Comparison of ENCODE assay signal across 22 mouse cellular contexts in genomic region chr1:67366485-67366884, GRCm38 (mm10).
DNase-seq lines count a peak whose midpoint lies in the region; ATAC-seq lines count a peak whose summit lies in the region.
"Had no signal": no experiment of that assay in that cellular context is flagged by ENCODE, and none has a peak within 500 bp of the region (broad histone marks: within the 10 kb centered on the region; RNA-seq: fewer than 3 reads in every experiment).

No protein-coding gene starts in this region.

- no peaks in the 10 kb centered on the region for H3K9me3 ChIP-seq in forebrain, embryonic 11.5 days (ENCODE audit: control insufficient read depth, low read length)
- H3K9me3 ChIP-seq in forebrain, embryonic 10.5 days, result no peaks in the 10 kb centered on the region
- H3K9me3 ChIP-seq in neural tube, embryonic 12.5 days, result no peaks in the 10 kb centered on the region
- H3K9me3 ChIP-seq in neural tube, embryonic 15.5 days (replicated peaks), result no peaks in the 10 kb centered on the region
- H3K9me3 ChIP-seq in midbrain, embryonic 12.5 days, result no peaks in the 10 kb centered on the region
- no peaks in the 10 kb centered on the region for H3K9me3 ChIP-seq in neural tube, embryonic 14.5 days (ENCODE audit: control insufficient read depth, low read length)
- H3K9me3 ChIP-seq: heart, embryonic 10.5 days; limb, embryonic 15.5 days; liver, embryonic 15.5 days; lung, embryonic 15.5 days had no signal

- DNase-seq in forebrain, embryonic 11.5 days (ENCODE audit: low spot score), result no peak
- no peak for DNase-seq in forebrain, embryonic 10.5 days (ENCODE audit: extremely low spot score, low spot score)
- no peak for DNase-seq in gastrocnemius, postnatal 36 days
- no peak for DNase-seq in cerebellum, adult 8-10 months
- DNase-seq: adrenal gland, postnatal 10 days; cerebellum, adult 9-10 months; gastrocnemius, adult 2 months; kidney, adult 2 months; left cerebral cortex, postnatal 4 days; lung, postnatal 4 days; retina, postnatal 1 day; thymus, postnatal 36 days had no signal

- H3K36me3 ChIP-seq in forebrain, embryonic 11.5 days (ENCODE audit: control insufficient read depth, insufficient read depth, low read length), result no peaks in the 10 kb centered on the region
- no peaks in the 10 kb centered on the region for H3K36me3 ChIP-seq in forebrain, embryonic 10.5 days (replicated peaks)
- no peaks in the 10 kb centered on the region for H3K36me3 ChIP-seq in neural tube, embryonic 12.5 days
- no peaks in the 10 kb centered on the region for H3K36me3 ChIP-seq in neural tube, embryonic 15.5 days
- no peaks in the 10 kb centered on the region for H3K36me3 ChIP-seq in midbrain, embryonic 12.5 days
- H3K36me3 ChIP-seq in neural tube, embryonic 14.5 days (ENCODE audit: control insufficient read depth, insufficient read depth, low read length), result no peaks in the 10 kb centered on the region
- H3K36me3 ChIP-seq: heart, embryonic 10.5 days; limb, embryonic 15.5 days; liver, embryonic 15.5 days; lung, embryonic 15.5 days had no signal

- no peaks in the 10 kb centered on the region for H3K27me3 ChIP-seq in forebrain, embryonic 11.5 days (ENCODE audit: control insufficient read depth, insufficient read depth, low read length)
- no peaks in the 10 kb centered on the region for H3K27me3 ChIP-seq in forebrain, embryonic 10.5 days (ENCODE audit: poor library complexity, severe bottlenecking)
- no peaks in the 10 kb centered on the region for H3K27me3 ChIP-seq in neural tube, embryonic 12.5 days (replicated peaks)
- no peaks in the 10 kb centered on the region for H3K27me3 ChIP-seq in neural tube, embryonic 15.5 days (replicated peaks)
- no peaks in the 10 kb centered on the region for H3K27me3 ChIP-seq in midbrain, embryonic 12.5 days
- H3K27me3 ChIP-seq in neural tube, embryonic 14.5 days (ENCODE audit: control insufficient read depth, insufficient read depth, low read length), result no peaks in the 10 kb centered on the region
- H3K27me3 ChIP-seq: limb, embryonic 15.5 days; liver, embryonic 15.5 days; lung, embryonic 15.5 days had no signal

- intact Hi-C loops in gastrocnemius, postnatal 36 days (cut with DNase I), result no loop called here

- H3K4me2 ChIP-seq in forebrain, embryonic 11.5 days (ENCODE audit: low read depth, low read length, severe bottlenecking), result no peak overlapping the region
- H3K4me2 ChIP-seq in neural tube, embryonic 12.5 days (replicated peaks), result no peak overlapping the region
- no peak overlapping the region for H3K4me2 ChIP-seq in neural tube, embryonic 15.5 days
- 0 out of 2 replicates have a peak overlapping the region, but pooled peaks have one; percentile 9 for H3K4me2 ChIP-seq in midbrain, embryonic 12.5 days (replicated peaks)
- H3K4me2 ChIP-seq in neural tube, embryonic 14.5 days (ENCODE audit: low read depth, low read length), result no peak overlapping the region
- H3K4me2 ChIP-seq: limb, embryonic 15.5 days; liver, embryonic 15.5 days; lung, embryonic 15.5 days had no signal

- WGBS in forebrain, embryonic 11.5 days, result 26% methylated on average over 4 of the region's 4 CpGs
- 50% methylated on average over 4 of the region's 4 CpGs for WGBS in forebrain, embryonic 10.5 days
- 36% methylated on average over 4 of the region's 4 CpGs for WGBS in neural tube, embryonic 12.5 days
- 24% methylated on average over 4 of the region's 4 CpGs for WGBS in neural tube, embryonic 15.5 days
- 19% methylated on average over 4 of the region's 4 CpGs for WGBS in midbrain, embryonic 12.5 days
- 24% methylated on average over 4 of the region's 4 CpGs for WGBS in neural tube, embryonic 14.5 days

- no peak overlapping the region for H3K9ac ChIP-seq in forebrain, embryonic 11.5 days (ENCODE audit: low read length)
- no peak overlapping the region for H3K9ac ChIP-seq in neural tube, embryonic 12.5 days
- H3K9ac ChIP-seq in neural tube, embryonic 15.5 days (replicated peaks), result no peak overlapping the region
- H3K9ac ChIP-seq in midbrain, embryonic 12.5 days (replicated peaks), result no peak overlapping the region
- no peak overlapping the region for H3K9ac ChIP-seq in neural tube, embryonic 14.5 days (replicated peaks; ENCODE audit: low read depth, low read length)
- H3K9ac ChIP-seq: limb, embryonic 15.5 days; liver, embryonic 15.5 days; lung, embryonic 15.5 days had no signal

- no peak overlapping the region for H3K27ac ChIP-seq in forebrain, embryonic 11.5 days (ENCODE audit: low read depth, low read length)
- H3K27ac ChIP-seq in forebrain, embryonic 10.5 days, result no peak overlapping the region
- no peak overlapping the region for H3K27ac ChIP-seq in neural tube, embryonic 12.5 days
- no peak overlapping the region for H3K27ac ChIP-seq in neural tube, embryonic 15.5 days (replicated peaks)
- H3K27ac ChIP-seq in midbrain, embryonic 12.5 days (replicated peaks), result peak overlapping the region; percentile 66; the same call in 1 of the 2 replicates
- no peak overlapping the region for H3K27ac ChIP-seq in neural tube, embryonic 14.5 days (ENCODE audit: low read depth, low read length)
- H3K27ac ChIP-seq: gastrocnemius, adult 2 months; heart, embryonic 10.5 days; kidney, postnatal 0 days; limb, embryonic 15.5 days; liver, embryonic 15.5 days; lung, embryonic 15.5 days had no signal

- H3K4me3 ChIP-seq in forebrain, embryonic 11.5 days (ENCODE audit: low read depth, low read length), result no peak overlapping the region
- no peak overlapping the region for H3K4me3 ChIP-seq in forebrain, embryonic 10.5 days
- no peak overlapping the region for H3K4me3 ChIP-seq in neural tube, embryonic 12.5 days
- no peak overlapping the region for H3K4me3 ChIP-seq in neural tube, embryonic 15.5 days (replicated peaks)
- H3K4me3 ChIP-seq in midbrain, embryonic 12.5 days, result no peak overlapping the region
- no peak overlapping the region for H3K4me3 ChIP-seq in neural tube, embryonic 14.5 days (ENCODE audit: low read depth, low read length)
- H3K4me3 ChIP-seq: gastrocnemius, adult 2 months; heart, embryonic 10.5 days; limb, embryonic 15.5 days; liver, embryonic 15.5 days; lung, embryonic 15.5 days; myocyte had no signal

- peak; percentile 80 for ATAC-seq in forebrain, embryonic 11.5 days (replicated peaks; ENCODE audit: low FRiP score)
- peak; percentile 78; the same call in 1 of the 2 replicates for ATAC-seq in neural tube, embryonic 12.5 days (ENCODE audit: low FRiP score, low read depth)
- no peak for ATAC-seq in neural tube, embryonic 15.5 days (ENCODE audit: low FRiP score)
- ATAC-seq in midbrain, embryonic 12.5 days (ENCODE audit: low FRiP score, low read depth), result peak; percentile 90
- ATAC-seq in neural tube, embryonic 14.5 days (ENCODE audit: low read depth), result peak; percentile 31; the same call in 1 of the 2 replicates

- H3K4me1 ChIP-seq in forebrain, embryonic 11.5 days (replicated peaks; ENCODE audit: control insufficient read depth, insufficient read depth, low read length), result no peaks in the 10 kb centered on the region
- H3K4me1 ChIP-seq in forebrain, embryonic 10.5 days, result peaks cover 19% of the 10 kb centered on the region
- H3K4me1 ChIP-seq in neural tube, embryonic 12.5 days, result no peaks in the 10 kb centered on the region
- H3K4me1 ChIP-seq in neural tube, embryonic 15.5 days, result no peaks in the 10 kb centered on the region
- peaks cover 14% of the 10 kb centered on the region for H3K4me1 ChIP-seq in midbrain, embryonic 12.5 days
- H3K4me1 ChIP-seq in neural tube, embryonic 14.5 days (ENCODE audit: control insufficient read depth, insufficient read depth, low read length), result no peaks in the 10 kb centered on the region
- H3K4me1 ChIP-seq: heart, embryonic 10.5 days; limb, embryonic 15.5 days; liver, embryonic 15.5 days; lung, embryonic 15.5 days had no signal
